Mouse (Mus musculus) spleen, adult 2 months (tissue): ENCODE results near the gene Map4. TPM values are rescaled to one million over a fixed set of nuclear protein-coding genes. Genes with fewer than 3 reads are reported as not detected.

ENCODE experiments used
- DNase-seq, 2 experiments: peaks; one replicate each; pipeline versions ENCODE4 v3.0.0 to v3.0.0-alpha.2; 2012 to 2021; ENCODE audit warnings: low spot score in 2 of 2, low read depth in 1 of 2
- H3K27ac ChIP-seq: fragments of 200-500 bp; 2 replicates; pipeline ENCODE4 v1.5.1; 2012; ENCODE audit warnings: low read length, inconsistent platforms; ENCODE audit not compliant: insufficient read depth
- H3K27me3 ChIP-seq: fragments of 200-500 bp; 2 replicates; pipeline ENCODE4 v1.6.1; 2012; ENCODE audit warnings: mild to moderate bottlenecking, moderate library complexity, low read length, inconsistent platforms; ENCODE audit not compliant: control insufficient read depth, insufficient read depth
- H3K36me3 ChIP-seq: fragments of 200-500 bp; 2 replicates; pipeline ENCODE4 v1.6.1; 2012; ENCODE audit warnings: mild to moderate bottlenecking, low read length, inconsistent platforms; ENCODE audit not compliant: control insufficient read depth, insufficient read depth
- H3K4me1 ChIP-seq: fragments of 200-500 bp; 2 replicates; pipeline ENCODE4 v1.6.1; 2011; ENCODE audit warnings: inconsistent platforms; ENCODE audit not compliant: control insufficient read depth, insufficient read depth, insufficient read length
- H3K4me3 ChIP-seq: fragments of 200-500 bp; 2 replicates; pipeline ENCODE4 v1.5.1; 2011; ENCODE audit warnings: mild to moderate bottlenecking, inconsistent platforms; ENCODE audit not compliant: insufficient read depth, insufficient read length; ENCODE audit errors: extremely low read depth
- CTCF ChIP-seq: fragments of 200-500 bp; IDR thresholded peaks from 2 replicates; pipeline ENCODE4 v1.5.1; 2011; ENCODE audit warnings: mild to moderate bottlenecking, inconsistent platforms; ENCODE audit not compliant: insufficient read depth, insufficient read length, insufficient replicate concordance; ENCODE audit errors: extremely low read depth
- POLR2A ChIP-seq: fragments of 200-500 bp; IDR thresholded peaks from 2 replicates; pipeline ENCODE4 v1.6.1; 2011; ENCODE audit warnings: low read depth, low read length, inconsistent platforms
- WGBS: fragments of 180-500 bp; shearing (Covaris S2); methylation state at CpG from one replicate; pipeline ENCODE4 v1.1.7; 2018; 5-methylcytosine and 5-hydroxymethylcytosine counted together
- polyA plus RNA-seq: library from polyadenylated mRNA; depleted of rRNA; stranded (reverse); fragments of >200 nt; gene quantifications from 2 replicates; pipeline ENCODE4 v1.2.3, GENCODE M21; 2012

Map4 gene
- polyA plus RNA-seq, 1 experiment, result 103 TPM

- Histone ChIP-seq H3K27ac (no peak overlapping the region), H3K36me3 (peaks cover 3% of the 10 kb centered on the region), H3K4me3 (no peak overlapping the region), H3K27me3 (no peaks in the 10 kb centered on the region), H3K4me1 (no peaks in the 10 kb centered on the region)
- 32% methylated on average over 4 of the region's 4 CpGs for WGBS
- DNase-seq, result peak; percentile 3 to 31
- no peak for TF ChIP-seq POLR2A
- TF ChIP-seq CTCF, result peak; percentile 59; the same call in 1 of the 2 replicates
Observed at GRCm38 (mm10) chr9:109985416-109985815, 54.2 kb downstream of the Map4 start.

DNA sequence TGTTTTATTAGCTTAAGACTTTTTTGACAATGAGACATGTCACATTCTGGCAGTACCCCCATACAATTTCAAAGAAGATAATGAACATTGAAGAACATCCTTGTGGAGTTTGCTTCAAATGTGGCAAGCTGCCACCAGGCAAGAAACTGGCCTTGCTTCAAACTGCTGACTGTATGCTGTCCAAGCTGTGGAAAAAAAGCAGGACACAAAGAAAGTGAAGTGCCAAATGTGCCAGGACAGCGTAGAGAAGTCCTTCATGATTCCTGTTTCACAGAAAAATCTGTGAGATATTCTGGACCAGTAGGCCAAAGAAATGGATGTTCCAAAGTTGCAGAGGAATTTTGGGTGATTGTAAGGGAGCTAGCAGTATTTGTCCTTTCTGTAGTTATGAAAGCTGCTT is 57.8 kb downstream of the Map4 start:
- no peaks in the 10 kb centered on the region for H3K4me1 ChIP-seq
- no peaks in the 10 kb centered on the region for H3K27me3 ChIP-seq
- TF ChIP-seq POLR2A (no peak), CTCF (no peak)
- H3K36me3 ChIP-seq, result no peaks in the 10 kb centered on the region
- no peak overlapping the region for H3K4me3 ChIP-seq
- no peak overlapping the region for H3K27ac ChIP-seq
- no peak for DNase-seq
- WGBS, result 80% methylated on average over 1 of the region's 1 CpGs

GRCm38 (mm10) chr9:109997441-109997840 is 66.2 kb downstream of the Map4 start:
- Histone ChIP-seq H3K36me3 (0 out of 2 replicates have a peak, but pooled peaks cover 1% of the 10 kb centered on the region), H3K4me3 (no peak overlapping the region), H3K27me3 (no peaks in the 10 kb centered on the region), H3K27ac (no peak overlapping the region), H3K4me1 (no peaks in the 10 kb centered on the region)
- no peak for TF ChIP-seq POLR2A
- TF ChIP-seq CTCF, result no peak
- no peak for DNase-seq
- 95% methylated on average over 4 of the region's 4 CpGs for WGBS

- Histone ChIP-seq H3K27ac (no peak overlapping the region), H3K36me3 (peaks cover 3% of the 10 kb centered on the region; the same call in 1 of the 2 replicates), H3K4me3 (no peak overlapping the region), H3K27me3 (no peaks in the 10 kb centered on the region), H3K4me1 (no peaks in the 10 kb centered on the region)
- no peak for TF ChIP-seq CTCF
- no peak for TF ChIP-seq POLR2A
- no peak for DNase-seq
- 76% methylated on average over 1 of the region's 1 CpGs for WGBS
Observed at GRCm38 (mm10) chr9:110001946-110002345, 70.7 kb downstream of the Map4 start.

- no peak for TF ChIP-seq POLR2A
- TF ChIP-seq CTCF, result no peak
- WGBS, result 92% methylated on average over 3 of the region's 3 CpGs
Observed at GRCm38 (mm10) chr9:110002413-110002812, 71.2 kb downstream of the Map4 start.

DNA sequence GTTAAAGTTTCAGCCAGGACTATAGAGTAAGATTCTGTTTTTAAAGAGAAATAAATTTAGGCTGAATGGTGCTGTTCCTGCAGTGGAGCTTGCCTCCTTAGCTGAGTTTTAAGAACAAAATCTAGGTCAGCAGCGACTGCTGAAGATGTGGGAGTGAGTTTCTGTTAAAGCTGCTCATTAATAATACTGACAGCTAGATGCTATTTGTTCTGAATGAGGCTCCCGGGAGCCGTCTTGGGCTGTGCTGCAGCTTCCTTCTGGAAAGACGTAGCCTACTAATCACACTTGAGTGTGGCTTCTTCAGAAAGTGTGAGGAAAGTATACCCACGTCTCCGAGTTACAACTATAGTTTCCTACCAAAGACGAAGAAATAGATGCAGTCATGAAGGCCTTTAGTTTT is 88.0 kb downstream of the Map4 start:
- Histone ChIP-seq H3K4me1 (no peaks in the 10 kb centered on the region), H3K4me3 (no peak overlapping the region), H3K36me3 (no peaks in the 10 kb centered on the region), H3K27me3 (no peaks in the 10 kb centered on the region), H3K27ac (no peak overlapping the region)
- no peak for DNase-seq
- 88% methylated on average over 7 of the region's 7 CpGs for WGBS
- TF ChIP-seq CTCF (no peak), POLR2A (no peak)

More at GRCm38 (mm10) chr9:110002413-110002812, 71.2 kb downstream of the Map4 start:
- no peak overlapping the region for H3K27ac ChIP-seq
- H3K36me3 ChIP-seq, result peaks cover 3% of the 10 kb centered on the region; the same call in 1 of the 2 replicates
- no peaks in the 10 kb centered on the region for H3K4me1 ChIP-seq
- H3K27me3 ChIP-seq, result no peaks in the 10 kb centered on the region
- no peak for DNase-seq
- H3K4me3 ChIP-seq, result no peak overlapping the region

- 85% methylated on average over 5 of the region's 5 CpGs for WGBS
- no peak overlapping the region for H3K27ac ChIP-seq
- H3K4me3 ChIP-seq, result no peak overlapping the region
- TF ChIP-seq CTCF, result no peak
- TF ChIP-seq POLR2A, result no peak
- H3K27me3 ChIP-seq, result no peaks in the 10 kb centered on the region
- no peaks in the 10 kb centered on the region for H3K4me1 ChIP-seq
- DNase-seq, result no peak
- H3K36me3 ChIP-seq, result no peaks in the 10 kb centered on the region
Observed at GRCm38 (mm10) chr9:110020405-110020804, 89.1 kb downstream of the Map4 start.
